Mouse (Mus musculus): Measurements from ENCODE around the gene Eloa.

- TF ChIP-seq POLR2A (IDR thresholded peaks at IDR 0.05; ENCODE audit: insufficient read length, low read depth) (no peak), TCF12 (IDR thresholded peaks at IDR 0.05; ENCODE audit: insufficient read depth, poor library complexity, severe bottlenecking) (no peak), MYOG (IDR thresholded peaks at IDR 0.05; ENCODE audit: control insufficient read depth in 1 of 3, insufficient read depth in 1 of 3, insufficient read length in 2 of 3, low read depth in 2 of 3) (no peak), E2F4 (IDR thresholded peaks at IDR 0.05; ENCODE audit: insufficient read depth) (no peak), MAX (IDR thresholded peaks at IDR 0.05; ENCODE audit: low read depth) (no peak), CEBPB (IDR thresholded peaks at IDR 0.05; ENCODE audit: insufficient read depth, poor library complexity, severe bottlenecking) (no peak), MYOD1 (IDR thresholded peaks at IDR 0.05; ENCODE audit: control insufficient read depth in 1 of 3, insufficient read length in 2 of 3, low read depth in 2 of 3) (no peak), POLR2AphosphoS2 (IDR thresholded peaks at IDR 0.05; ENCODE audit: insufficient read length, low read depth) (no peak), USF1 (IDR thresholded peaks at IDR 0.05; ENCODE audit: low read depth) (no peak)
These were observed 7.1 kb upstream of the Eloa start for GRCm38 (mm10) chr4:136028689-136029088.
